Mouse (Mus musculus): ENCODE results near the gene 4933427D14Rik. TPM values are rescaled to one million over a fixed set of nuclear protein-coding genes. Genes with fewer than 3 reads are reported as not detected.

Gene 4933427D14Rik
- polyA plus RNA-seq, 1 experiment from 2014 or later: 12.8 TPM

- Histone ChIP-seq H3K27ac (ENCODE audit: low read depth, low read length) (no peak overlapping the region), H3K9ac (ENCODE audit: low read length) (no peak overlapping the region), H3K4me3 (ENCODE audit: low read depth, low read length) (no peak overlapping the region), H3K9me3 (replicated peaks; ENCODE audit: control insufficient read depth, low read length) (no peaks in the 10 kb centered on the region), H3K27me3 (replicated peaks; ENCODE audit: control insufficient read depth, insufficient read depth, low read length) (no peaks in the 10 kb centered on the region), H3K4me2 (ENCODE audit: low read length) (no peak overlapping the region), H3K36me3 (ENCODE audit: control insufficient read depth, insufficient read depth, low read length) (no peaks in the 10 kb centered on the region), H3K4me1 (ENCODE audit: control insufficient read depth, insufficient read depth, low read length) (peaks cover 9% of the 10 kb centered on the region; the same call in 1 of the 2 replicates)
- ATAC-seq (no peak), DNase-seq (ENCODE audit: low spot score) (peak; percentile 45)
- 12% methylated on average over 2 of the region's 2 CpGs for WGBS
Measured at GRCm38 (mm10) chr11:72145182-72145876, 61.9 kb downstream of the 4933427D14Rik start.

- no peak for ATAC-seq
- WGBS: 37% methylated on average over 10 of the region's 10 CpGs
- H3K27me3 ChIP-seq (replicated peaks; ENCODE audit: control insufficient read depth, insufficient read depth, low read length): no peaks in the 10 kb centered on the region
- H3K4me1 ChIP-seq (ENCODE audit: control insufficient read depth, insufficient read depth, low read length): peaks cover 7% of the 10 kb centered on the region; the same call in 1 of the 2 replicates
- no peak overlapping the region for H3K4me2 ChIP-seq (ENCODE audit: low read length)
- DNase-seq (ENCODE audit: low spot score): no peak
- H3K36me3 ChIP-seq (ENCODE audit: control insufficient read depth, insufficient read depth, low read length): no peaks in the 10 kb centered on the region
- H3K4me3 ChIP-seq (ENCODE audit: low read depth, low read length): no peak overlapping the region
- no peak overlapping the region for H3K27ac ChIP-seq (ENCODE audit: low read depth, low read length)
- H3K9ac ChIP-seq (ENCODE audit: low read length): no peak overlapping the region
- H3K9me3 ChIP-seq (replicated peaks; ENCODE audit: control insufficient read depth, low read length): no peaks in the 10 kb centered on the region
Measured at GRCm38 (mm10) chr11:72142889-72143288, 64.4 kb downstream of the 4933427D14Rik start.

- Histone ChIP-seq H3K36me3 (ENCODE audit: control insufficient read depth, insufficient read depth, low read length) (no peaks in the 10 kb centered on the region), H3K27ac (ENCODE audit: low read depth, low read length) (no peak overlapping the region), H3K4me3 (ENCODE audit: low read depth, low read length) (no peak overlapping the region), H3K9ac (ENCODE audit: low read length) (no peak overlapping the region), H3K4me2 (ENCODE audit: low read length) (no peak overlapping the region), H3K4me1 (ENCODE audit: control insufficient read depth, insufficient read depth, low read length) (0 out of 2 replicates have a peak, but pooled peaks cover 3% of the 10 kb centered on the region), H3K9me3 (replicated peaks; ENCODE audit: control insufficient read depth, low read length) (no peaks in the 10 kb centered on the region), H3K27me3 (replicated peaks; ENCODE audit: control insufficient read depth, insufficient read depth, low read length) (peaks cover 8% of the 10 kb centered on the region; the same call in 1 of the 2 replicates)
- ATAC-seq: no peak
- 73% methylated on average over 6 of the region's 6 CpGs for WGBS
- DNase-seq (ENCODE audit: low spot score): no peak
Measured at GRCm38 (mm10) chr11:72140198-72140597, 67.1 kb downstream of the 4933427D14Rik start.

GRCm38 (mm10) chr11:72136231-72136982, 70.9 kb downstream of the 4933427D14Rik start:
- no peaks in the 10 kb centered on the region for H3K9me3 ChIP-seq (replicated peaks; ENCODE audit: control insufficient read depth, low read length)
- H3K4me2 ChIP-seq (ENCODE audit: low read length): peak overlapping the region; percentile 98
- H3K9ac ChIP-seq (ENCODE audit: low read length): peak overlapping the region; percentile 79; the same call in 1 of the 2 replicates
- H3K36me3 ChIP-seq (ENCODE audit: control insufficient read depth, insufficient read depth, low read length): no peaks in the 10 kb centered on the region
- peaks cover 25% of the 10 kb centered on the region for H3K27me3 ChIP-seq (replicated peaks; ENCODE audit: control insufficient read depth, insufficient read depth, low read length)
- WGBS: 18% methylated on average over 11 of the region's 11 CpGs
- H3K4me3 ChIP-seq (ENCODE audit: low read depth, low read length): peak overlapping the region; percentile 56
- H3K27ac ChIP-seq (ENCODE audit: low read depth, low read length): no peak overlapping the region
- ATAC-seq (no peak), DNase-seq (ENCODE audit: low spot score) (no peak)
- peaks cover 14% of the 10 kb centered on the region; the same call in 1 of the 2 replicates for H3K4me1 ChIP-seq (ENCODE audit: control insufficient read depth, insufficient read depth, low read length)

GRCm38 (mm10) chr11:72135383-72136158, 71.7 kb downstream of the 4933427D14Rik start, which contains the start of gene Pitpnm3:
Pitpnm3 (minus strand) TSS chr11:72135778.
- DNase-seq (ENCODE audit: low spot score): peak; percentile 33
- Histone ChIP-seq H3K4me2 (ENCODE audit: low read length) (peak within 1 kb of the TSS; percentile 98), H3K4me3 (ENCODE audit: low read depth, low read length) (peak within 1 kb of the TSS; percentile 56), H3K9me3 (replicated peaks; ENCODE audit: control insufficient read depth, low read length) (no peaks in the 10 kb centered on the region), H3K4me1 (ENCODE audit: control insufficient read depth, insufficient read depth, low read length) (peaks cover 14% of the 10 kb centered on the region; the same call in 1 of the 2 replicates), H3K27me3 (replicated peaks; ENCODE audit: control insufficient read depth, insufficient read depth, low read length) (peaks cover 25% of the 10 kb centered on the region), H3K27ac (ENCODE audit: low read depth, low read length) (no peak within 1 kb of the TSS), H3K36me3 (ENCODE audit: control insufficient read depth, insufficient read depth, low read length) (no peaks in the 10 kb centered on the region), H3K9ac (ENCODE audit: low read length) (peak within 1 kb of the TSS; percentile 79)
- WGBS: under 1% methylated on average over 83 of the region's 107 CpGs
- peak; percentile 38 for ATAC-seq

- peaks cover 25% of the 10 kb centered on the region for H3K27me3 ChIP-seq (replicated peaks; ENCODE audit: control insufficient read depth, insufficient read depth, low read length)
Measured at GRCm38 (mm10) chr11:72134536-72135382, 72.5 kb downstream of the 4933427D14Rik start.

GRCm38 (mm10) chr11:72133075-72133474, 74.2 kb downstream of the 4933427D14Rik start:
- H3K4me3 ChIP-seq (ENCODE audit: low read depth, low read length): no peak overlapping the region
- DNase-seq (ENCODE audit: low spot score) (no peak), ATAC-seq (no peak)
- no peaks in the 10 kb centered on the region for H3K36me3 ChIP-seq (ENCODE audit: control insufficient read depth, insufficient read depth, low read length)
- H3K4me2 ChIP-seq (ENCODE audit: low read length): no peak overlapping the region
- 64% methylated on average over 10 of the region's 10 CpGs for WGBS
- H3K27me3 ChIP-seq (replicated peaks; ENCODE audit: control insufficient read depth, insufficient read depth, low read length): peaks cover 25% of the 10 kb centered on the region
- H3K4me1 ChIP-seq (ENCODE audit: control insufficient read depth, insufficient read depth, low read length): peaks cover 14% of the 10 kb centered on the region; the same call in 1 of the 2 replicates
- H3K9me3 ChIP-seq (replicated peaks; ENCODE audit: control insufficient read depth, low read length): no peaks in the 10 kb centered on the region
- H3K27ac ChIP-seq (ENCODE audit: low read depth, low read length): no peak overlapping the region
- no peak overlapping the region for H3K9ac ChIP-seq (ENCODE audit: low read length)

More at GRCm38 (mm10) chr11:72134536-72135382, 72.5 kb downstream of the 4933427D14Rik start:
- DNase-seq (ENCODE audit: low spot score): no peak
- Histone ChIP-seq H3K27ac (ENCODE audit: low read depth, low read length) (no peak overlapping the region), H3K36me3 (ENCODE audit: control insufficient read depth, insufficient read depth, low read length) (no peaks in the 10 kb centered on the region), H3K4me1 (ENCODE audit: control insufficient read depth, insufficient read depth, low read length) (peaks cover 14% of the 10 kb centered on the region; the same call in 1 of the 2 replicates), H3K4me2 (ENCODE audit: low read length) (peak overlapping the region; percentile 98), H3K9me3 (replicated peaks; ENCODE audit: control insufficient read depth, low read length) (no peaks in the 10 kb centered on the region), H3K9ac (ENCODE audit: low read length) (peak overlapping the region; percentile 79), H3K4me3 (ENCODE audit: low read depth, low read length) (peak overlapping the region; percentile 56)
- peak; percentile 24; the same call in 1 of the 2 replicates for ATAC-seq
- WGBS: 16% methylated on average over 24 of the region's 24 CpGs

GRCm38 (mm10) chr11:72132266-72132665, 75.0 kb downstream of the 4933427D14Rik start:
- DNase-seq (ENCODE audit: low spot score) (peak; percentile 66), ATAC-seq (no peak)
- no peak overlapping the region for H3K9ac ChIP-seq (ENCODE audit: low read length)
- no peak overlapping the region for H3K27ac ChIP-seq (ENCODE audit: low read depth, low read length)
- no peak overlapping the region for H3K4me2 ChIP-seq (ENCODE audit: low read length)
- H3K4me1 ChIP-seq (ENCODE audit: control insufficient read depth, insufficient read depth, low read length): peaks cover 14% of the 10 kb centered on the region; the same call in 1 of the 2 replicates
- peaks cover 25% of the 10 kb centered on the region for H3K27me3 ChIP-seq (replicated peaks; ENCODE audit: control insufficient read depth, insufficient read depth, low read length)
- H3K4me3 ChIP-seq (ENCODE audit: low read depth, low read length): no peak overlapping the region
- H3K36me3 ChIP-seq (ENCODE audit: control insufficient read depth, insufficient read depth, low read length): no peaks in the 10 kb centered on the region
- WGBS: 18% methylated on average over 3 of the region's 3 CpGs
- H3K9me3 ChIP-seq (replicated peaks; ENCODE audit: control insufficient read depth, low read length): no peaks in the 10 kb centered on the region

Measured in forebrain, embryonic 14.5 days (tissue).